In the genomic region with DNA sequence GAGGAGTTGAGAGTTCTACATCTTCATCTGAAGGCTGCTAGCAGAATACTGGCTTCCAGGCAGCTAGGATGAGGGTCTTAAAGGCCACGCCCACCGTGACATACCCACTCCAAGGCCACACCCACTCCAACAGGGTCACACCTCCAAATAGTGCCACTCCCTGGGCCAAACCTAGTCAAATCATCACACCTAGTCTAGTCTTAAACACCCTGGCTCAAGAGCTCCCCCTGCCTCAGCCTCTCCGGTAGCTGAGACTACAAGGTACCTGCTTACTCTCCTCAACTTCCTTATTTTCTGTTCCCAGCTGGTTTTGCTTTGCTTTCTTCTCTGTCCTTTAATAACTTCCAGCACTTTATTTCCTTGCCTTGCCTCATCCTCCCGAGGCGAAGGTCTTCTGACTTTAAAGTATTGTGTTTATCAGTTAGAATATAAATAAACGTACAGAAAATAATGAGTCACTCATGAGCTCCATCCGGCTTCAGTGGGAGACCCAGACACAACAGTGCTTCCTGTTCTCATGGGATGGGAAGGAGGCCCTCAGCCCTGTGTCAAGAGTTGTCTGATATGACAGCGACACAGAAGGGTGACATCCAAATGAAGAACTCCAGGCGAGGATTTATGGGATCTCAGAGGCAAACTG, we compare ENCODE assay signal across 8 mouse cellular contexts. TPM values are rescaled to one million over a fixed set of nuclear protein-coding genes. Genes with fewer than 3 reads are reported as not detected.
DNase-seq lines count a peak whose midpoint lies in the region; ATAC-seq and TF ChIP-seq lines count a peak whose summit lies in the region.

No protein-coding gene starts in this region.

- TF ChIP-seq CTCF in gastrocnemius, adult 2 months (IDR thresholded peaks at IDR 0.05): peak; percentile 59
- TF ChIP-seq CTCF in liver, embryonic 14.5 days (IDR thresholded peaks at IDR 0.05; ENCODE audit: low read depth): peak; percentile 68

- H3K9ac ChIP-seq in forebrain, embryonic 15.5 days (replicated peaks): no peak overlapping the region
- no peak overlapping the region for H3K9ac ChIP-seq in liver, embryonic 14.5 days (replicated peaks)

- peaks cover 26% of the 10 kb centered on the region for H3K4me1 ChIP-seq in forebrain, embryonic 15.5 days
- H3K4me1 ChIP-seq in liver, embryonic 14.5 days (replicated peaks; ENCODE audit: control insufficient read depth in 2 of 2, insufficient read depth in 2 of 2, low read length in 1 of 2): peaks cover 0 to 13% of the 10 kb centered on the region in 2 experiments; a peak in 2 of 4 replicates

- H3K4me2 ChIP-seq in forebrain, embryonic 15.5 days (replicated peaks): no peak overlapping the region
- H3K4me2 ChIP-seq in liver, embryonic 14.5 days (ENCODE audit: low read depth): no peak overlapping the region; the same call in 1 of the 2 replicates

- 78% methylated on average over 9 of the region's 9 CpGs for WGBS in forebrain, embryonic 15.5 days
- 12% methylated on average over 9 of the region's 9 CpGs for WGBS in liver, embryonic 14.5 days (ENCODE audit: insufficient replicate concordance)

- H3K27me3 ChIP-seq in forebrain, embryonic 15.5 days: no peaks in the 10 kb centered on the region
- H3K27me3 ChIP-seq in liver, embryonic 14.5 days (ENCODE audit: control insufficient read depth, insufficient read depth, low read length): no peaks in the 10 kb centered on the region

- DNase-seq in gastrocnemius, adult 2 months: peak; percentile 44
- no peak for DNase-seq in gastrocnemius, postnatal 4 days (ENCODE audit: low spot score in 2 of 2)
- DNase-seq in CD8-positive naive resting alpha-beta T cell, adult 2 months (ENCODE audit: low read depth in 2 of 2, low spot score in 2 of 2): peak; percentile 66 to 78
- DNase-seq in liver, embryonic 14.5 days (ENCODE audit: low read depth in 3 of 3, low spot score in 3 of 3): peak in 1 of 3 experiments; percentile 23
- DNase-seq in spleen, postnatal 14 days (ENCODE audit: low spot score in 2 of 2): peak; percentile 54 to 70
- DNase-seq in left cerebral cortex, adult 8-10 months (ENCODE audit: low spot score in 2 of 2): no peak
- DNase-seq in adrenal gland, adult 8-10 months: no peak

- no peak overlapping the region for H3K27ac ChIP-seq in gastrocnemius, adult 2 months
- peak overlapping the region; percentile 90 for H3K27ac ChIP-seq in forebrain, embryonic 15.5 days (replicated peaks)
- no peak overlapping the region for H3K27ac ChIP-seq in liver, embryonic 14.5 days

- ATAC-seq in forebrain, embryonic 15.5 days (replicated peaks): no peak
- ATAC-seq in liver, embryonic 14.5 days (ENCODE audit: insufficient read depth): peak; percentile 52; the same call in 1 of the 2 replicates

- no peak overlapping the region for H3K4me3 ChIP-seq in gastrocnemius, adult 2 months
- no peak overlapping the region for H3K4me3 ChIP-seq in forebrain, embryonic 15.5 days
- no peak overlapping the region for H3K4me3 ChIP-seq in liver, embryonic 14.5 days (ENCODE audit: insufficient read depth in 1 of 2, low read depth in 2 of 2, low read length in 2 of 2)

- intact Hi-C loops in gastrocnemius, adult 2 months (cut with DNase I): loop anchor here (5.0 kb wide), 1 partner anchor 164 kb away; a partner anchor contains a TSS

- no peak for TF ChIP-seq EP300 in liver, embryonic 14.5 days (IDR thresholded peaks at IDR 0.05; ENCODE audit: low read depth)

- no peaks in the 10 kb centered on the region for H3K36me3 ChIP-seq in forebrain, embryonic 15.5 days
- H3K36me3 ChIP-seq in liver, embryonic 14.5 days (replicated peaks; ENCODE audit: control insufficient read depth, insufficient read depth, low read depth): no peaks in the 10 kb centered on the region

- H3K9me3 ChIP-seq in forebrain, embryonic 15.5 days: no peaks in the 10 kb centered on the region
- H3K9me3 ChIP-seq in liver, embryonic 14.5 days (ENCODE audit: control insufficient read depth, low read length): no peaks in the 10 kb centered on the region

RNA-seq across cellular contexts. Expression of a gene that starts 22.4 kb away (rescaled TPM):
- total RNA-seq in gastrocnemius, adult 2 months (2021): 100 to 1,000 TPM; 110 to 132 TPM
- total RNA-seq in gastrocnemius, postnatal 4 days (2021): 10 to 100 TPM; 75.1 to 92.5 TPM
- 18.7 and 20.7 TPM in 2 replicates for polyA plus RNA-seq in forebrain, embryonic 15.5 days (2015; fragmentation: Nextera tagmentation; extraction: Ambion mirVana)
- 4.2 and 4.7 TPM in 2 replicates for polyA plus RNA-seq in liver, embryonic 14.5 days (2012; rRNA removed)
- 4.6 and 6.1 TPM in 2 replicates for polyA plus RNA-seq in liver, embryonic 14.5 days (2014; fragmentation: Nextera tagmentation; extraction: Ambion mirVana)
- 10 to 100 TPM; 71.1 to 80.0 (median 75.5) TPM for total RNA-seq in left cerebral cortex, adult 8-10 months (2022)
- 10 to 100 TPM in 3 of 4 experiments, 1 to 10 TPM in 1; 8.9 to 23.2 (median 16.2) TPM for total RNA-seq in adrenal gland, adult 8-10 months (2022)

RNA-seq across cellular contexts. Expression of a gene that starts 30.5 kb away (rescaled TPM):
- 100 to 1,000 TPM in 1 of 2 experiments, 10 to 100 TPM in 1; 22.4 to 127 TPM for total RNA-seq in gastrocnemius, adult 2 months (2021)
- total RNA-seq in gastrocnemius, postnatal 4 days (2021): 10 to 100 TPM; 11.6 to 13.3 TPM
- 145 and 167 TPM in 2 replicates for polyA plus RNA-seq in forebrain, embryonic 15.5 days (2015; fragmentation: Nextera tagmentation; extraction: Ambion mirVana)
- polyA plus RNA-seq in liver, embryonic 14.5 days (2012; rRNA removed): 11.4 and 14.4 TPM in 2 replicates
- 12.7 and 14.5 TPM in 2 replicates for polyA plus RNA-seq in liver, embryonic 14.5 days (2014; fragmentation: Nextera tagmentation; extraction: Ambion mirVana)
- 10 to 100 TPM; 10.3 to 22.3 (median 14.1) TPM for total RNA-seq in left cerebral cortex, adult 8-10 months (2022)
- total RNA-seq in adrenal gland, adult 8-10 months (2022): 10 to 100 TPM; 13.3 to 61.3 (median 18.6) TPM

Comparison
In these comparisons a context has a peak if more than half of its experiments do, and no peak if none do; other contexts are left out.
1. DNase-seq: peak in gastrocnemius, adult 2 months (single experiment), CD8-positive naive resting alpha-beta T cell, adult 2 months (2 of 2) and spleen, postnatal 14 days (2 of 2); none in gastrocnemius, postnatal 4 days (0 of 2), left cerebral cortex, adult 8-10 months (0 of 2) and adrenal gland, adult 8-10 months (single experiment).